Mouse (Mus musculus): ENCODE data around the gene Col4a3.

DNA sequence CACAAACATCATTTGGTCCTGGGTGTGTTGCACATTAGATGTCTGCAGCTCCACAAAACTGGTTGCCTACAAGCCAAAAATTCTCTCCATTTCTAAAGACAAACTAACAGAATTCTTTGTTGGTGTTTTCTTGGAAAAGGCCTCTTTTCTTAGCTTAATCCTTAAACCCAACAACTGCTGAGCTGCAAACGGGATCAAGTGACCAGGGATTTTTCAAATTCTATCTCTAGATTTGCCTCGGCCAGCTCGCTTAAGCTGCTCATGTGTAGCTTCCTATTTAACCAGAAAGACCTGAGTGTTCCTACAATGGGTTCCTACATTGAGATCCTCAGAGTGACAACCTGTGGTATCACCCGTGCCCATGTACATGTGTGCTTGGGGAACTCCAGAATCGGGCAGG is 33.3 kb downstream of the Col4a3 start:
- TF ChIP-seq ZNF384 (IDR thresholded peaks at IDR 0.05; ENCODE audit: low read depth, low read length) (no peak), USF2 (conservative IDR thresholded peaks at IDR 0.05; ENCODE audit: low read depth, low read length) (no peak), POLR2A (IDR thresholded peaks at IDR 0.05; ENCODE audit: low read depth, low read length) (no peak), EP300 (IDR thresholded peaks at IDR 0.05; ENCODE audit: low read length) (no peak), CTCF (conservative IDR thresholded peaks at IDR 0.05 in 1 of 2, IDR thresholded peaks at IDR 0.05 in 1 of 2; ENCODE audit: low read depth in 2 of 2, low read length in 2 of 2) (no peak), KAT2A (IDR thresholded peaks at IDR 0.05; ENCODE audit: insufficient replicate concordance, low read length) (no peak)
